Mouse (Mus musculus): ENCODE measurements at regions not wholly inside any gene's neighbourhood (a gene's known extent, or its start where the extent isn't known, plus 50 kb on each side); places are given as distances from the start of the nearest gene placed in this dataset.

GRCm38 (mm10) chr14:29784506-29784905 lies 62.8 kb upstream of the Cacna2d3 start:
- Histone ChIP-seq H3K4me1 (no peaks in the 10 kb centered on the region), H3K27ac (no peak overlapping the region), H3K4me3 (no peak overlapping the region), H3K27me3 (no peaks in the 10 kb centered on the region), H3K9me3 (no peaks in the 10 kb centered on the region), H3K36me3 (no peaks in the 10 kb centered on the region), H3K4me2 (replicated peaks) (no peak overlapping the region), H3K9ac (no peak overlapping the region)
- ATAC-seq (ENCODE audit: insufficient number of reproducible peaks, insufficient read depth, low FRiP score, low TSS enrichment), result no peak
- 80% methylated on average over 2 of the region's 2 CpGs for WGBS

- H3K4me2 ChIP-seq (replicated peaks), result no peak overlapping the region
- no peaks in the 10 kb centered on the region for H3K4me1 ChIP-seq
- 63% methylated on average over 3 of the region's 3 CpGs for WGBS
- ATAC-seq (ENCODE audit: insufficient number of reproducible peaks, insufficient read depth, low FRiP score, low TSS enrichment), result no peak
- no peak overlapping the region for H3K4me3 ChIP-seq
- no peak overlapping the region for H3K27ac ChIP-seq
- H3K9me3 ChIP-seq, result no peaks in the 10 kb centered on the region
- H3K36me3 ChIP-seq, result no peaks in the 10 kb centered on the region
- H3K27me3 ChIP-seq, result no peaks in the 10 kb centered on the region
- H3K9ac ChIP-seq, result no peak overlapping the region
These were observed 64.8 kb upstream of the Cacna2d3 start for GRCm38 (mm10) chr14:29786431-29786830.

GRCm38 (mm10) chr14:29787796-29788195 lies 66.1 kb upstream of the Cacna2d3 start:
- H3K36me3 ChIP-seq, result no peaks in the 10 kb centered on the region

GRCm38 (mm10) chr14:29788351-29788750 lies 66.7 kb upstream of the Cacna2d3 start:
- Histone ChIP-seq H3K27ac (no peak overlapping the region), H3K4me2 (replicated peaks) (no peak overlapping the region), H3K9ac (no peak overlapping the region), H3K4me1 (no peaks in the 10 kb centered on the region), H3K9me3 (no peaks in the 10 kb centered on the region), H3K4me3 (no peak overlapping the region), H3K36me3 (no peaks in the 10 kb centered on the region), H3K27me3 (no peaks in the 10 kb centered on the region)
- 81% methylated on average over 7 of the region's 7 CpGs for WGBS
- no peak for ATAC-seq (ENCODE audit: insufficient number of reproducible peaks, insufficient read depth, low FRiP score, low TSS enrichment)

More at GRCm38 (mm10) chr14:29787796-29788195, 66.1 kb upstream of the Cacna2d3 start:
- Histone ChIP-seq H3K9me3 (no peaks in the 10 kb centered on the region), H3K27me3 (no peaks in the 10 kb centered on the region), H3K4me1 (no peaks in the 10 kb centered on the region), H3K9ac (no peak overlapping the region), H3K4me2 (replicated peaks) (no peak overlapping the region), H3K4me3 (no peak overlapping the region), H3K27ac (no peak overlapping the region)
- WGBS, result 81% methylated on average over 7 of the region's 7 CpGs
- ATAC-seq (ENCODE audit: insufficient number of reproducible peaks, insufficient read depth, low FRiP score, low TSS enrichment), result no peak

- no peaks in the 10 kb centered on the region for H3K27me3 ChIP-seq
- ATAC-seq (ENCODE audit: insufficient number of reproducible peaks, insufficient read depth, low FRiP score, low TSS enrichment), result no peak
These were observed 73.7 kb upstream of the Cacna2d3 start for GRCm38 (mm10) chr14:29795325-29795724.

GRCm38 (mm10) chr14:29796396-29796795 lies 74.7 kb upstream of the Cacna2d3 start:
- Histone ChIP-seq H3K4me2 (replicated peaks) (no peak overlapping the region), H3K27me3 (no peaks in the 10 kb centered on the region), H3K9me3 (no peaks in the 10 kb centered on the region), H3K9ac (no peak overlapping the region), H3K4me3 (no peak overlapping the region), H3K36me3 (no peaks in the 10 kb centered on the region), H3K4me1 (no peaks in the 10 kb centered on the region), H3K27ac (no peak overlapping the region)
- ATAC-seq (ENCODE audit: insufficient number of reproducible peaks, insufficient read depth, low FRiP score, low TSS enrichment), result no peak
- WGBS, result 76% methylated on average over 7 of the region's 7 CpGs

More at GRCm38 (mm10) chr14:29795325-29795724, 73.7 kb upstream of the Cacna2d3 start:
- Histone ChIP-seq H3K9ac (no peak overlapping the region), H3K4me1 (no peaks in the 10 kb centered on the region), H3K4me3 (no peak overlapping the region), H3K27ac (no peak overlapping the region), H3K4me2 (replicated peaks) (no peak overlapping the region), H3K9me3 (no peaks in the 10 kb centered on the region), H3K36me3 (no peaks in the 10 kb centered on the region)
- WGBS, result 52% methylated on average over 2 of the region's 2 CpGs

- H3K4me2 ChIP-seq (replicated peaks), result no peak overlapping the region
- WGBS, result 72% methylated on average over 13 of the region's 13 CpGs
- no peak overlapping the region for H3K27ac ChIP-seq
- H3K4me3 ChIP-seq, result no peak overlapping the region
- no peaks in the 10 kb centered on the region for H3K9me3 ChIP-seq
- no peak for ATAC-seq (ENCODE audit: insufficient number of reproducible peaks, insufficient read depth, low FRiP score, low TSS enrichment)
- H3K4me1 ChIP-seq, result no peaks in the 10 kb centered on the region
- no peak overlapping the region for H3K9ac ChIP-seq
- no peaks in the 10 kb centered on the region for H3K27me3 ChIP-seq
- H3K36me3 ChIP-seq, result no peaks in the 10 kb centered on the region
These were observed 78.2 kb upstream of the Cacna2d3 start for GRCm38 (mm10) chr14:29799852-29800251.

- ATAC-seq (ENCODE audit: insufficient number of reproducible peaks, insufficient read depth, low FRiP score, low TSS enrichment), result no peak
- Histone ChIP-seq H3K4me1 (no peaks in the 10 kb centered on the region), H3K27ac (no peak overlapping the region), H3K4me3 (no peak overlapping the region), H3K27me3 (no peaks in the 10 kb centered on the region), H3K36me3 (no peaks in the 10 kb centered on the region), H3K9me3 (no peaks in the 10 kb centered on the region), H3K9ac (no peak overlapping the region), H3K4me2 (replicated peaks) (no peak overlapping the region)
- 84% methylated on average over 6 of the region's 6 CpGs for WGBS
These were observed 83.6 kb upstream of the Cacna2d3 start for GRCm38 (mm10) chr14:29805234-29805633.

GRCm38 (mm10) chr14:29807881-29808280 lies 86.2 kb upstream of the Cacna2d3 start:
- 56% methylated on average over 9 of the region's 9 CpGs for WGBS
- Histone ChIP-seq H3K9me3 (no peaks in the 10 kb centered on the region), H3K9ac (no peak overlapping the region), H3K4me2 (replicated peaks) (no peak overlapping the region), H3K4me1 (no peaks in the 10 kb centered on the region), H3K4me3 (no peak overlapping the region), H3K27me3 (no peaks in the 10 kb centered on the region), H3K27ac (no peak overlapping the region), H3K36me3 (no peaks in the 10 kb centered on the region)
- ATAC-seq (ENCODE audit: insufficient number of reproducible peaks, insufficient read depth, low FRiP score, low TSS enrichment), result no peak

GRCm38 (mm10) chr14:29814626-29815025 lies 93.0 kb upstream of the Cacna2d3 start:
- Histone ChIP-seq H3K4me3 (no peak overlapping the region), H3K27me3 (no peaks in the 10 kb centered on the region), H3K27ac (no peak overlapping the region), H3K4me2 (replicated peaks) (no peak overlapping the region), H3K9me3 (no peaks in the 10 kb centered on the region), H3K36me3 (no peaks in the 10 kb centered on the region), H3K9ac (no peak overlapping the region), H3K4me1 (no peaks in the 10 kb centered on the region)
- 77% methylated on average over 4 of the region's 4 CpGs for WGBS
- ATAC-seq (ENCODE audit: insufficient number of reproducible peaks, insufficient read depth, low FRiP score, low TSS enrichment), result no peak

- H3K27me3 ChIP-seq, result no peaks in the 10 kb centered on the region
- 85% methylated on average over 4 of the region's 4 CpGs for WGBS
- H3K4me2 ChIP-seq (replicated peaks), result no peak overlapping the region
- H3K27ac ChIP-seq, result no peak overlapping the region
- no peaks in the 10 kb centered on the region for H3K4me1 ChIP-seq
- H3K4me3 ChIP-seq, result no peak overlapping the region
- no peaks in the 10 kb centered on the region for H3K36me3 ChIP-seq
- no peaks in the 10 kb centered on the region for H3K9me3 ChIP-seq
- no peak overlapping the region for H3K9ac ChIP-seq
- no peak for ATAC-seq (ENCODE audit: insufficient number of reproducible peaks, insufficient read depth, low FRiP score, low TSS enrichment)
These were observed 95.9 kb upstream of the Cacna2d3 start for GRCm38 (mm10) chr14:29817548-29817947.

GRCm38 (mm10) chr14:29818251-29818650 lies 96.6 kb upstream of the Cacna2d3 start:
- 88% methylated on average over 7 of the region's 7 CpGs for WGBS
- H3K36me3 ChIP-seq, result no peaks in the 10 kb centered on the region
- no peak for ATAC-seq (ENCODE audit: insufficient number of reproducible peaks, insufficient read depth, low FRiP score, low TSS enrichment)
- no peak overlapping the region for H3K27ac ChIP-seq
- H3K9ac ChIP-seq, result no peak overlapping the region
- no peak overlapping the region for H3K4me3 ChIP-seq
- H3K4me1 ChIP-seq, result no peaks in the 10 kb centered on the region
- H3K9me3 ChIP-seq, result no peaks in the 10 kb centered on the region
- H3K4me2 ChIP-seq (replicated peaks), result no peak overlapping the region
- H3K27me3 ChIP-seq, result no peaks in the 10 kb centered on the region

GRCm38 (mm10) chr14:29818751-29819150 lies 97.1 kb upstream of the Cacna2d3 start:
- Histone ChIP-seq H3K4me2 (replicated peaks) (no peak overlapping the region), H3K9ac (no peak overlapping the region), H3K4me1 (no peaks in the 10 kb centered on the region), H3K27me3 (no peaks in the 10 kb centered on the region), H3K27ac (no peak overlapping the region), H3K9me3 (no peaks in the 10 kb centered on the region), H3K4me3 (no peak overlapping the region), H3K36me3 (no peaks in the 10 kb centered on the region)
- 98% methylated on average over 2 of the region's 2 CpGs for WGBS
- no peak for ATAC-seq (ENCODE audit: insufficient number of reproducible peaks, insufficient read depth, low FRiP score, low TSS enrichment)
